Mouse (Mus musculus): ENCODE results near the gene Mcts2. TPM values are rescaled to one million over a fixed set of nuclear protein-coding genes. Genes with fewer than 3 reads are reported as not detected.

Mcts2 gene
- polyA plus RNA-seq, 1 experiment from 2014 or later, result 43.8 TPM

DNA sequence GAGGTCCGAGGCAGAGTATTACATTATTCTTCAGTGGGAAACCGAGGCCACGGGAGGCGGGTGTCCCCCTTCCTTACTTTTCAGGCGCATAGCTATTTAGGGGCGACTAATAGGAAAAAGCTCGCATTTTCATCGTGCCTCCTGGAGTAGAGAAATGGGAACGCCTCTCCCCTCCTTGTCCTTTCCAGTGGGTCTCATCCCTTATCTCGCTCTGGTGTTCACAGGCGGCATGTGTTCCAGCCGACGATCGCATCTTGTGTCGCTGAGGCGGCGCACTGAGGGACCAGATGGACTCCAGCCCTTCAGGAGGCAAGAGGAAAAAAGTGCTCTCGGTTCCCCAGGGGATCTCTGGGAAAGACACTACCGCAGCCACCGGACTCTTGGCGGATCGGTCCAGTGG, 49.9 kb downstream of the Mcts2 start:
- Histone ChIP-seq H3K4me3 (ENCODE audit: low read depth, low read length) (peak overlapping the region; percentile 50), H3K27me3 (ENCODE audit: control insufficient read depth, insufficient read depth, low read length) (no peaks in the 10 kb centered on the region), H3K9me3 (ENCODE audit: control insufficient read depth, low read length) (no peaks in the 10 kb centered on the region), H3K36me3 (ENCODE audit: control insufficient read depth, insufficient read depth, low read length) (no peaks in the 10 kb centered on the region), H3K4me1 (ENCODE audit: control insufficient read depth, insufficient read depth, low read length) (peaks cover 25% of the 10 kb centered on the region), H3K4me2 (ENCODE audit: low read depth, low read length) (peak overlapping the region; percentile 85), H3K27ac (ENCODE audit: low read depth, low read length) (peak overlapping the region; percentile 13), H3K9ac (replicated peaks; ENCODE audit: low read depth, low read length) (peak overlapping the region; percentile 67)
- no peak for ATAC-seq (ENCODE audit: low read depth)
- WGBS, result under 1% methylated on average over 22 of the region's 22 CpGs

Other genes with a start within 250 kb of the Mcts2 start
- gene Defb23, start 222.4 kb upstream of the Mcts2 start, polyA plus RNA-seq (2014; fragmentation: Nextera tagmentation; extraction: Ambion mirVana), result not detected in 2 replicates
- gene Defb20, start 210.0 kb upstream of the Mcts2 start, polyA plus RNA-seq (2014; fragmentation: Nextera tagmentation; extraction: Ambion mirVana), result not detected in 2 replicates
- not detected in 2 replicates for gene Defb22, start 196.9 kb upstream of the Mcts2 start, polyA plus RNA-seq (2014; fragmentation: Nextera tagmentation; extraction: Ambion mirVana)
- gene Defb26, start 175.3 kb upstream of the Mcts2 start, polyA plus RNA-seq (2014; fragmentation: Nextera tagmentation; extraction: Ambion mirVana), result not detected in 2 replicates
- gene Defb28, start 168.8 kb upstream of the Mcts2 start, polyA plus RNA-seq (2014; fragmentation: Nextera tagmentation; extraction: Ambion mirVana), result not detected in 2 replicates
- not detected in 2 replicates for gene Defb29, start 146.9 kb upstream of the Mcts2 start, polyA plus RNA-seq (2014; fragmentation: Nextera tagmentation; extraction: Ambion mirVana)
- gene Gm17416, start 117.7 kb upstream of the Mcts2 start, polyA plus RNA-seq (2014; fragmentation: Nextera tagmentation; extraction: Ambion mirVana), result not detected in 2 replicates
- gene Defb21, start 114.3 kb upstream of the Mcts2 start, polyA plus RNA-seq (2014; fragmentation: Nextera tagmentation; extraction: Ambion mirVana), result not detected in 2 replicates
- gene Defb19, start 106.7 kb upstream of the Mcts2 start, polyA plus RNA-seq (2014; fragmentation: Nextera tagmentation; extraction: Ambion mirVana), result not detected in 2 replicates
- not detected in 2 replicates for gene Defb45, start 87.6 kb upstream of the Mcts2 start, polyA plus RNA-seq (2014; fragmentation: Nextera tagmentation; extraction: Ambion mirVana)
- not detected in 2 replicates for gene Defb36, start 82.7 kb upstream of the Mcts2 start, polyA plus RNA-seq (2014; fragmentation: Nextera tagmentation; extraction: Ambion mirVana)
- gene Defb25, start 64.0 kb upstream of the Mcts2 start, polyA plus RNA-seq (2014; fragmentation: Nextera tagmentation; extraction: Ambion mirVana), result not detected in 2 replicates
- 0.33 TPM in 1 of 2 replicates, not detected in the other for gene Rem1, start 60.1 kb upstream of the Mcts2 start, polyA plus RNA-seq (2014; fragmentation: Nextera tagmentation; extraction: Ambion mirVana)
- 156 and 160 TPM in 2 replicates for gene H13, start 17.6 kb upstream of the Mcts2 start, polyA plus RNA-seq (2014; fragmentation: Nextera tagmentation; extraction: Ambion mirVana)
- gene Id1, start 49.2 kb downstream of the Mcts2 start, polyA plus RNA-seq (2014; fragmentation: Nextera tagmentation; extraction: Ambion mirVana), result 49.9 and 50.4 TPM in 2 replicates
- gene Cox4i2, start 67.1 kb downstream of the Mcts2 start, polyA plus RNA-seq (2014; fragmentation: Nextera tagmentation; extraction: Ambion mirVana), result 3.6 and 4.5 TPM in 2 replicates
- gene Bcl2l1, start 144.7 kb downstream of the Mcts2 start, polyA plus RNA-seq (2014; fragmentation: Nextera tagmentation; extraction: Ambion mirVana), result 142 and 159 TPM in 2 replicates
- gene Tpx2, start 160.9 kb downstream of the Mcts2 start, polyA plus RNA-seq (2014; fragmentation: Nextera tagmentation; extraction: Ambion mirVana), result 7.5 and 12.6 TPM in 2 replicates
- gene Mylk2, start 224.3 kb downstream of the Mcts2 start, polyA plus RNA-seq (2014; fragmentation: Nextera tagmentation; extraction: Ambion mirVana), result not detected in 2 replicates
- gene Foxs1, start 246.2 kb downstream of the Mcts2 start, polyA plus RNA-seq (2014; fragmentation: Nextera tagmentation; extraction: Ambion mirVana), result 2.9 and 3.4 TPM in 2 replicates

Data from neural tube, embryonic 14.5 days (tissue).